Mouse (Mus musculus) mesoderm, embryonic 11.5 days (tissue): ENCODE results near the gene Slc25a24.
A peak's percentile ranks its signal among the peaks of the same experiment; 100 is the strongest.

Source experiments
- DNase-seq: peaks from one replicate; pipeline ENCODE4 v3.0.0-alpha.2; 2012; ENCODE audit warnings: low read depth, low spot score

Gene Slc25a24

DNA sequence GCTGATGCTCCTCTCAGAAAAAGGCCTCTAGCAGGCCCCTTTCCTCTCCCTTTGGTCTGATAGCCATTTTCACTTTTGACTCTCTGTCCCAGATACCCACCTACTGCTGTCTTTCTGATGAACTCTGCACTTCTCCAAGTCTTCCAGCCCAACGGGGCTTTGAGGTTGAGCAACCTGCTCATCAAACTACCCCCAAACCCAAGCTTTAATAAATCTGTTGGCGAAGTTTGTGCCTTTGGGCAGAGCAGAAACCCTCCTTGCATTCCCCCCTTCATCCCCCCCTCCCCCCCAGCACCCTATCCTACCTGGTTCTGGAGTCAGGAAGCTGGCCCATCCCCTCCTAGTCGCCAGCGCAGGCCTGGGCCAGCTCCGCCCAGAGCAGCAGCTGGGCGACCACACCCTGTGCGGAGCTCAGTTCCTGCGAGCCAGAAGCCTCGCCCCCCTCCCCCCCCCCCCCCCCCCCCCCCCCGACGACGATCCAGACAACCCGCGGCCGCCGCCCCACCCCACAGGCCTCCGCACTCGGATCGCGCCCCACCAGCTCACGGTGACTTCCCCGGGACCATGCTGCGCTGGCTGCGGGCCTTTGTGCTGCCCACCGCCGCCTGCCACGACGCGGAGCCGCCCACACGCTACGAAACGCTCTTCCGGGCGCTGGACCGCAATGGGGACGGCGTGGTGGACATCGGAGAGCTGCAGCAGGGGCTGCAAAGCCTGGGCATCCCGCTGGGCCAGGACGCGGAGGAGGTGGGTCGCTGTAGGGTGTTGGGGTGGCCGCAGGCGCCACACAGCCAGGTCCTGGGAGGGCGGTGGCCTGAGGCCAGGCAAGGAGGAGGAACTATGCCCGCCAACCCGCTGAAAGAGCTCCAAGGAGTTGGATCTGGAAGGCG, at the start of gene Slc25a24:
Slc25a24 (plus strand) TSS at position 509 of the 890 bp plus-strand sequence.
- DNase-seq, result peak; percentile 59

DNA sequence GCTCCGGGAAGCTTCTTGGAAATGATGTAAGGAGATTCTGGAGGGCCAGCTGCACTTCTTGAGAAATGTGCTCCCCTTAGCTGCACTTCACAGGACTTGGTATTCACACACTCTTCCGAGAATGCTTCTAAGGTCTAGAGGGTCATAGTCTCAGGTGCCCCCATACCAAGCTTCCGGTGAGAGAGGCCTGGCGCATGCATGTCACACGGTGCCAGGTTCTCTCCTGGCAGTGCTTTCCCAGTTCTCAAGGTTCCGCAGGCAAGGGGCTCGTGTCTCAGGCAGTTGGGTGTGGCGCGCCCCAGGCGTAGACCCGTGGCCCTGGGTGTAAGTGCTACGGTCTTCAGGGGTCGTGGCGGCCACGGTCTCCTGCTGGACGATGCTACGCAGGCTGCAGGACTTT, 42.8 kb upstream of the Slc25a24 start, which contains the start of gene Slc25a54:
Slc25a54 (plus strand) TSS at position 301 of the 400 bp plus-strand sequence.
- DNase-seq, result no peak

DNA sequence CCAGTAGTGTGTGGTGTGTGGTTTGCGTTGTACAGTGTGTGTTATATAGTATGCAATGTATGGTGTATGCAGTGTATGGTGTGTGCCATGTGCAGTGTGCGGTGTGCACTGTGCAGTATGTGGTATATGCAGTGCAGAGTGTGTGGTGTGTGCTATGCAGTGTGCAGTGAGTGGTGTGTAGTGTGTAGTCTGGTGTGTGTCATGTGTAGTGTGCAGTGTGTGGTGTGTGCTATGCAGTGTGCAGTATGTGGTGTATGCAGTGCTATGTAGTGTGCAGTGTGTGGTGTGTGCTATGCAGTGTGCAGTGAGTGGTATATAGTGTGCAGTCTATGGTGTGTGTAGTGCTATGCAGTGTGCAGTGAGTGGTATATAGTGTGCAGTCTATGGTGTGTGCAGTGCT, 38.5 kb upstream of the Slc25a24 start:
- no peak for DNase-seq

DNA sequence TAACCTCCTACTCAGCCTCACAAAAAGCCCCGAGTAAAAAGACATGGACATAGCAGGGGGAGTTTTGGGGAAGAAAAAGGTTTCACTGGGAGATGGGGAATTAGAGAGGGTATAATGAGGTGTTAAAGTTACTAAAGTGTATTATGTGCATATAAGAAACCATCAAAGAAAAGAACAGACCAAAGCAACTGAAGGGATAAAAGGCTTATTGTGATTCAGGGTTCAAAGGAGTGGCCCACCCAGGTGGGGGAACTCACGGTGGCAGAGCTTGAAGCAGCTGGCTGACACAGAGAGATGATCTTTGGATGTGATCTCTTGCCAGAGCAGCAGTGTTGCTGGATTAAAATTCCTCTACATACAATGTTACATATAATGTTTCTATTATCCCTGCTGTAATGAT, 34.5 kb upstream of the Slc25a24 start:
- DNase-seq, result no peak

DNA sequence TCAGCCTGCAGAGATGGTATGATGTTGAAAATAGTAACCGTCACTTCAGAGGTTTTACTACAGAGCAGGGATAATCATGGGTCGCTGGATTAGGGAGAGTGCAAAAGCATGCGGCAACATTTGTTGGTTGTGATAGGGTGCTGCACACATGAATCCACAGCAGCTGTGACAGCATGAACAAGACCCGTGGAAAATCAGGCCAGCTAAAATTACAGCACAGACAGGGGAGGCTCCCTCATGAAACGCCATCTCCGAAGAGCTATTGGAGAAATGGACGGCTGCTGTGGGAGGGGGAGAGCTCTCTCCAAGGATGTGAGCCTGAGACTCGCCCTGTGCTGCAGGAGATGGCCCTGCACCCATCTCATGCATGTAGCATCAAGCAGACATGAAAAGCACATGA, 18.2 kb upstream of the Slc25a24 start:
- no peak for DNase-seq

DNA sequence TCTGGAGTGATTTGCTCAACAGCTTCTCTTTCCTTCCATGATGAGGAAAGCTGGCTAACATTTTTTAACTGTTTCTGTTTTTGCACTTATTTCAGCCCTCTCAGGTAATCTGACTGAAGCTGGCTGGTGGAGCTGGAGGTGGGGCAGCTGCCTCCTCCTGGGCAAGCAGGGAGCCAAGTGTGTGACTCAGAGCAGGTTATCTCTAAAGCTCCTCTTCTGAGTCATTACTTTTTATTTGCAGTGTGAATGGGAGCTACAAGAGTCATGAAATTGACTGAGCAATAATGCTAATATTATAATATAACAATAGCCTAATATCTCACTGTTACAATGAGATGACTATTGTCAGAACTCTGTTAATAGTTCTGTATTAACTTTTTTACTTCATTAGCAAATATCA, 5.8 kb upstream of the Slc25a24 start:
- no peak for DNase-seq

DNA sequence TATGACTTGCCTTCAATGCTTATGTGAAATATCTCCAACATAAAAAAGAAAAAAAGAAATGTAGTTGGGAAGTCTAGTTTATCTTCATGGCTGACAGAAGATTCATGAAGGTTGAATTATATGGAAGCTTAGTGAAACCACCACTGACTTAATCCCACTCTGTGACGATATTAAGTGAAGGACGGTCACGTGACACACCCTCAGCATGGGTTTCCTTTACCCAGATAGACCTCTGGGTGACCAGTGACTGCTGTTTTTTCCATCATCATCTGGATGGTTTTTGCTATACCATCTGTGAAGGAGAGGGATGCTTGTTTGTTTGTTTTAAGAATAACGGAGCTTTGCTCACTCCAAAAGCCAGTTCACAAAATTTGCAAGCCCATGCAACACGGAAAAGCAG, 3.4 kb upstream of the Slc25a24 start:
- DNase-seq, result no peak

DNA sequence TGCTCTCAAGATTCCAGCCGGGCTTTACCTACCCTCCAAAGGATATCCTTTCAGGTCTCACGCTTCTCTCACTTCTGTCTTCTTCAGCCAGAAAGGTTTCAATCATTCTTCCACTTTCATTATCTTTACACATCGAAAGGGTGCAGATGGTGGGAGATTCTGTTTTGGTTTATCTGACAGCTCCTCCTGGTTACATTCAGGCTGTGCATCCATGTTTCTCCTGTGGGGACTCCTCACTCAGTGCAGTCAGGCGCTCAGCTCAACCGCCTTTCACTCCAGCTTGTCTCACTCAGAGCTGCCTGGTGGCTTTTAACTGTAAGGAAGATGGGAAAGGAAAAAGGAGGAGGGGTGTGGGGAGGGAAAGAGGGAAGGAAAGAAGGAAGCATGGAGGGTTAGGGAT, 3.0 kb upstream of the Slc25a24 start:
- no peak for DNase-seq

DNA sequence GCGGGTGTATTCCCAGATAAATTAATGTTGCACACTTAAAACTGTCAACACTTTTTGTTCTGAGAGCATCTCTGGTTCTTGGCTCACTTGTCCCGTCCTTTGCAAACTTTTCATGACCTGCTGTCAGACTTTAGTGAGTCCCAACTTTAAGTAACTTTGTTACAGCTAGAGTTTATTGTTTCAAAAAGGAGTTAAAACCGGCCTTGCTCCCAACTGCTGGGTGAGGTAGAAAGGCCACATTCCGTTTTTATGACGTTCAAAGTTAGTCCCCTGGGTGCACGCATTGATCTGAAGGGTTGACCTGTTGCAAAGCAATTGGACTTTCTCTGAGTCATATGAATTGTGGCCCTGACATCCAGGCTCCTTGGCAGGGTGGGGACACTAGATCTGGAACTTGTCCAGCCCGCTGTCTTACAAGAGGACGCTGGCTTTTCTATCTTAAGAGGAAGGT, 607 bp downstream of the Slc25a24 start:
- peak; percentile 51 for DNase-seq

DNA sequence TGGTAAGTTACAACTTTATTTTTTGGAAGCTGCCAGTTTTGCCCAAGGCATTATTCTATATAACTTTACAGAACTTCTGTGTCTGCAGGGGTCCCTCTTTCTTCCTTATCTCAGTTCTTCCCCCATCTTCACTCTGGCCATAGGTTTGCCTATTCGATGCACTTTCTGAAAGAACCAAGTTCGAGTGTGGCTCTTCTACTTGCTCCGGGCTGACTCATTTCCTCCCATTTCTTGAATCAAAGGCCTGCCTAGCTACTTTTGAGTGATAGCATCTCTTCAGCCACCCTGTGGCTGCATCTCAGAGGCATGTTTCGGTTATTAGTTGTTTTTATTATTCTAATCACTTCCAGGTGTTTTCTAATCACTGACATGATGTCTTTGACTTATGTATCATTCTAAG, 1.1 kb downstream of the Slc25a24 start:
- no peak for DNase-seq

DNA sequence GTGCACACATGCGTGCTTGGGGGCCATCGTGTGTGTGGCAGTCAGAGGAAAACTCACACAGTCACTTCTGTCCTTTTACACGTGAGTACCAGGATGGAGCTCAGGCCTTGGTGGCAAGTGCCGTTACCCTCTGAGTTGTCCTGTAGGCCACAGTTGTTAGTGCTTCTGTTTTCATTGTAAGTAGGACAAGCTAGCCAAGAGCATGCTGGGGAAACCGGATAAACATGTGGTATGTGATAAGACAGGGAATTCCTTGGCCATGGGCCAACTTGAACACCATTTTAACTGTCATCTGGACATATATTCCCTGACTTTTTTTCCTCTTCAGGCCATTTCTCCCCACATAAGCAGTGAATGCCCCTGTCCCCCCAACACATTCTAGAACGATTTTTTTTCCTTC, 2.6 kb downstream of the Slc25a24 start:
- DNase-seq, result no peak

DNA sequence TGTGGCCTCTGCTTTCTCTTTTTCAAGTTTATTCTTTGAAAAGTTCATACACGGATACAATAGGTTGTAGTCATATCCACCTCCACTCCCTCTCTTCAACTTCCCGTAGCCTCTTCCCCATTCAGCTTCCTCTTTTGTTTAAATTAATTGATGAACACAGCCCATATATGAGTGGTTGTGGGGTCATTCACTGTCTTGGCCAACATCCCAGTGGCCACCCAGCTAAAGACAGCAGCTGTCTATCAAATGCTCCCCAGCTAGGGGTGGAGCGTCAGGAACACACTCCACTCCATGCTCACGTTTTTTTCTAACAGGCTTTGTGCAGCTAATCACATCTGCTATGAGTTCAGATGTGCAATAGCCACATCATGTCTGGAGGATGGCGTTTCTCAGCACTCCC, 6.8 kb downstream of the Slc25a24 start:
- no peak for DNase-seq

DNA sequence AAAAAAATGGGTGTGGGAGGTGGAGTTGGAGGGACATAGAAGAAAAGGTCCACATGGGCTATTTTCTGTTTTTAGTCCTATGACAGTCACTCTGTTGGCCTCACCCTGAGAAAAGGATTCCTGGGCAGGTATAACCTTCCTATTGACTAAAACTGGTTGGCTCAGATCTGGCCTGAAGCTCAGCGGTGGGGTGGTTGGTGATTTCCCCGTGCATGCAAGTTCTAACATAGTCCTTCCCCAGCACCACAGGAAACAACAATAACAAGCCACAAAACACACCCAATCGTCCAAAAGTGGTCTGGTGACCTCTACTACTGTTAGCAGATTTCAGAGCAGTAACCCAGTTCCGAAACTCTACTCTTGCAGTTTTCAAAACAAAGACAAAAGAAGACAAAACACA, 10.0 kb downstream of the Slc25a24 start:
- no peak for DNase-seq

DNA sequence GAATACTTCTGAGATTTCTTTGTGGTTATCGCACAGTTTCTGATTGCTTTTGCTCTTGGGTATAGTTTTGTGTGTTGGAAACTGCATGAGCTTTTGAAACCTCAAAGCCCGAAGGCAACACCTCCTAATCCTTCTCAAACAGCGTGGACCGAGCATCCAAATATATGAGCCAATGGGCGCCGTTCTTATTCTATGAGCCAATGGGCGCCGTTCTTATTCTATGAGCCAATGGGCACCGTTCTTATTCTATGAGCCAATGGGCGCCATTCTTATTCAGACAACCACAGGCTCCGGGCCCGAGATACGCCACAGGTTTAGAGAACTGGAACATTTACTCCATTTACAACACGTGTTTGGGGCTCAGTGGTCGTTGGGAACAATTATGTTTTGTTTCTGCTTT, 11.1 kb downstream of the Slc25a24 start:
- no peak for DNase-seq

DNA sequence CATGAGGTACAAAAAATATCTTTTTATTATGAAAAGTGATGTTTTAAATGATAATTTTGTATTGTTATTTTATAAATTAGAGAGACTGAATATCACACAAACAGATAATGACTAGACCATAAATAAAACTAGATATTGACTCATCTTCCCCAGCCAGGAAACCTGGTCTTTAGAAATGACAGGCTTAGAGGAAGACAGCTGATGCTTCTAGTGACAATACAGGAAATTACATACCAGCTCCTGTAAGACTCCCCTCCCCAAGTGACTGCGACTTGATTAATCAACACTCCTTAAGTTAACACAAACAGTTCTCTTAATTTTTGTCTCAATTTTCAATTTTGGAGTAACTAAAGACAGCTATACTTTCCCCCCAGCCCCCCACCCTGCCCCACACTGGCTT, 12.4 kb downstream of the Slc25a24 start:
- DNase-seq, result no peak

DNA sequence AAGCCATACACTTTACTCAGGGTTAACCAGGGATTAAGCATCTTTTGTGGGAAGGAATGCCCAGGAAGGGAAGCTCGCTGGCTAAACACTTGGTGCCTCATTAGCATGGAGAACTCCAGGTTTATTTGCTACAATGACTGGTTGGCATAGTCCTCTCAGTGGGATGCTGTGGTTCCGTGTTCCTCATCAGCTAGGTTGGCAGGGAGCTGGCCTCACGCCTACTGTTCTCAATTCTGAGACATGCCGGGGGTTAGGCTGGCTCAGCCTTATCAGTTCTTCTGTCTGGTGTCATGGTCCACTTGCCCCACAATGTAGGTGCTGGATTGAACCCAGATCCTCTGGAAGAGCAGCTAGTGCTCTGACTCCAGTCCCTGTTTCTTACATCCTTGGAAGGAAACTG, 29.6 kb downstream of the Slc25a24 start:
- DNase-seq, result no peak

DNA sequence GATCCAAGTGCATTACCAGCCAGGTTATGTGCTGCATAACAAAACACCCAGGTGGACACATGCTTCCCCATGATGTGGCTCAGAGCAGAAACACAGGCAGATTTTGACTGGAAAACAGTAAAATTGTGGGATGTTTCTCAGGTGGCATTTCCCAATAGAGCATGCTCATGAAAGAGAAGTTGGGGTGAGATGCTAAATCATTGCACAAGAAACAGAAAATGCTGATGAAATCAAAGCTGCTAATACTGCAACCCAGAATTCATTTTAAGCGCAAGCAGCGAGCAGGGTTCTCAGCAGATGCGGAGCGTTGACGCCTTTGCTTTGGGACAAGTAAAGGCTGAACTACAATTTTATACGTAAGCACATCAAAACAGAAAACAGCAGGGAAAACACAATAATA, 30.5 kb downstream of the Slc25a24 start:
- no peak for DNase-seq

DNA sequence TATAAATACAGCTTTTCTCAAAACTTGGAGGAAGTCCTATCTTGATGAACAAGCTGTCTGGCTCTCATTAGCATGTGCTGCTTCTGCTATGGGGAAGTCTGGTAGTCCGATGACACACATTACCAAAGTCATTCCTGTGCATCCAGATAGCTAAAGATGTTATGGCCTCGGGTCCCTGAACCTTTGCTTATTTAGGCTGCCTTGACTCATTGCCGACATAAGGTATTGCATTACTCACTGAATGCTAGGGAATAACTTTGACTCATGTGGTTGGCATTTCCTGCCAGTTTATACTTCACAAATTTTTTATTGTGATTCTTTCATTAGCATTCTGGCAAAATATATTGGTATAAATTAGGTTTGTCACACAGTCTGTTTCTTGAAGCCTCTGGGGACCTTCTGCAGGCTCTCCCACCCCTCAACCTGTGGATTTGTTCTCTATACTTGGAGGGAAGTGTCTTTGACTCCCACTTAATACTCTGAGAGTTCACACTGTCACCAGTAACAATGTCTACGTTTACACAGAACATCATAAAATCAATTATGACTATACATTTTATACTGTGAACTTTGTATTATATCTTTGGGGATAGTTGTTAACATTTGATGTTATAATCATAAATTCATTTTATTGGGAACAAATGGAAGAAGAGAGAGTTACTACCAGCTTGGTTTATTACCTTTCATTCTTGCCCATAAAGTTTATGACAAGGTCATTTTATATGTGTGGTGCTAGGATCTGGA, 33.1 kb downstream of the Slc25a24 start:
- no peak for DNase-seq

DNA sequence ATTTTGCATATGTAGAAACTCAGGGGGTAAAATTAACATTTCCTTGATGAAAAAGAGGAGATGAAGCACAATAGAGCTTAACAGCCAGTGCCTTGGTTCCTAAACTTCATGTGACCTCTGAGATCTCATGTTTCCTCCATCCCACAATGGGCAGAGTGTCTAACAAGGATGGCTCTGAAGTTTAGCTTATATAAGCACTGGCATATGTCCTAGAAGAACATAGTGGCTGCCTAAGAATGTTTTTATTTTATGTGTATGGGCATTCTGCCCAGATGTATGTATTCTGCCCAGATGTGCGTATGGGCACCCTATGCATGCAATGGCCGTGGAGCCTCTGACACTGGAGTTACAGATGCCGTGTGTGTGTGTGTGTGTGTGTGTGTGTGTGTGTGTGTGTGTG, 34.5 kb downstream of the Slc25a24 start:
- no peak for DNase-seq

DNA sequence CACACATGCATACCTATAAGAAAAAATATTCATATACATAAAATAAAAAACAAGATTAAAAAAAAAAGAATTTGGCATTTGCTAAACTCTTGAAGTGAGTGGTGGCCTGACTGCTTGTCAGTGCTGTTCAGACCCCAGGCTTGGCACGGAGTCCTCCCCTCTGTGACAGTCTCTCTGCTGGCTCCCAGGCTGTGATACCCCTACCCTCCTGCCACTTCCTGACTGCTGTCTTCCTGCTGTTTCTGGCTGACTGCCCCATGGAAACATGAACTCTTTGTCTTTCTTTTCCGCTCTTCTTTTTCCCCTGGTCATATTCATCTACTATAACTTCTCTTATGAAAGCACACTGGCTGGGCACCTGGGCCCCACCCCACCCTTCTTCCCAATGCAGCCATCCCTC, 41.1 kb downstream of the Slc25a24 start:
- no peak for DNase-seq

DNA sequence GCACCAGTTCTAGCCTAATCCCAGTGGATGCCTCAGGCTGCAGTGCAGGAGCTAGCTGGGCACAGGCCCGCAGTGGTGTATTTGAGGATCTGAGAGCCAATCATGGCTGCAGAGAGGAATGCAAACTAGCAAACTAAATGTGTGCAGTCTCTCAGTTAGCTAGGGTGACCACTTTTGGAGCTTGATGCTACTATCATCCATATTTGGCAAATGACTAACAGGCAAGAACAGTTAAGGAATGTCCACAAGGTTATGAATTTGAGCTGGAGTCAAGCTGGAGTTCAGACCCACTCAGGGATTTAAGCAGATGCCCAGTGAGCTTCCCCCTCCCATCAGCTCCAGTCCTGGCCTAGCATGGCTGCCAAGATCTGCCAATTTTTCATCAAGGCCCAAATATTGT, 41.7 kb downstream of the Slc25a24 start:
- no peak for DNase-seq

DNA sequence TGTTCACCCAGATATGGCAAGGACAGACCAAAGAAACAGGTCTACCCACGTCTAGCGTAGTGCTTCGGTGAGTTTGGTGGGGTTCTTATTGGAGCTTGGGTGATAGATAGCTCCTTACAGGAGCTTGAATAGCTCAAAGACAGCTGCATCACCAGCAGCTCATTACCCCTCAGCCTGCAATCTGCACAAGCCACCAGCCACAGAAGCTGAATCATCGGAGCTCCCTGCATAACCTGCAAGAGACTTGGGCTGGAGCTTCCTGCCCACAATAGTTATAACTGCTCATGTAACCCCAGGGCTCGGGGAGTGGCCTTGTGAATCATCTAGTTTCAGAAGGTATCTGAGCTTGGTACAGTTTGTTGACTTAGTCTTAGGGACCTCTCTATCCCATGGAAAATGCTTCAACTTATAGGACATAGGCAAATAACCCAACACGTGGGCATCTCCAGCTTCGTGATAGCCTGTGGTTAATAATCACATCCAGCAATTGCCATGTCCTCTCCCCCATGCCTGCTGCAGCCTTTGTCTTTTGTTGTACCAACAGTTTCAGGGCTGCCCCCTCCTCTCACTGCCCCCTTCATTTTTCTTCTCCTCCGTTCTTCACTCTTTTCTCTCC, 42.4 kb downstream of the Slc25a24 start:
- no peak for DNase-seq
